Mouse (Mus musculus): ENCODE measurements around the gene Gdpd3. TPM values are rescaled to one million over a fixed set of nuclear protein-coding genes. Genes with fewer than 3 reads are reported as not detected.

The Gdpd3 gene
- total and polyA plus RNA-seq, 2 experiments from 2014 or later, result 0.97 to 2.5 TPM

DNA sequence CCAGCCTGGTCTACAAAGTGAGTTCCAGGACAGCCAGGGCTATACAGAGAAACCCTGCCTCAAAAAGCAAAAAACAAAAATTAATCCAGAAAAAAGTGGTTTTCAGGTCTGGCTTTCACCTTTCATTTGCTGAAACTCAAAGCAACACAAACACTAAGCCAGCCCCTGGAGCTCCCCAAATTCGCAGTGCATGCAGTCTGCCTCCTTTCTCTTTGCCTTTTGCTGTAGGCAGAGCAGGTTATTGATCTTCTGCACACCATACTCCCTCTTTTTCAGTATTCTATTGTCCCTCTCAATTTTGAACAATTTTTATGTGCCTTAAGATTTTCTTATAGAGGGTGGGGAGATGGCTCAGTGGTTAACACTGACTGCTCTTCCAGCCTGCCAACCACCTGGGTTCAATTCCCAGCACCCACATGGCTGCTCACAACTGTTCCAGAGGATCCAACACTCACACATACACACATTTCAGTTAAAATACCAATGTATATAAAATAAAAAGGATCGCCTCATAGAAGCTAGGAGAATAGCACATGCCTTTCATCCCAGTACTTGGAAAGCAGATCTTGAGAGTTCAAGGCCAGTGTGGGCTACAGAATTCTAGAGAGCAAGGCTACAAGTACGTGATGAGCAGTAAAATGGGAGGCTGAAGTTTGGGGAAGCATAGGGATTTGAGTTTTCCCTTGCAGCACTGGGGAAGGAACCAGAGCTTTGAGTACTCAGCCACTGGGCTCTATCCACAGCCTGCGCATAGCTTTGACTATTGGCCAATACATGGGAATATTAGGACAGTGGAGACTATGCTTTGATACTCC is 27.5 kb downstream of the Gdpd3 start:
- no peak for ATAC-seq
- H3K4me1 ChIP-seq (ENCODE audit: insufficient read depth), result peaks cover 8% of the 10 kb centered on the region
- no peak overlapping the region for H3K4me3 ChIP-seq (ENCODE audit: low read depth, low read length)
- H3K36me3 ChIP-seq (ENCODE audit: insufficient read depth), result peaks cover 46% of the 10 kb centered on the region
- no peaks in the 10 kb centered on the region for H3K27me3 ChIP-seq (ENCODE audit: insufficient read depth, low read length)
- H3K4me2 ChIP-seq (ENCODE audit: low read depth), result no peak overlapping the region
- H3K9ac ChIP-seq, result no peak overlapping the region
- H3K27ac ChIP-seq (ENCODE audit: low read depth, low read length), result no peak overlapping the region
- WGBS, result 82% methylated on average over 4 of the region's 4 CpGs
- H3K9me3 ChIP-seq (ENCODE audit: low read length), result no peaks in the 10 kb centered on the region
- DNase-seq, result no peak
- no peak for TF ChIP-seq CTCF (IDR thresholded peaks at IDR 0.05; ENCODE audit: low read depth)

DNA sequence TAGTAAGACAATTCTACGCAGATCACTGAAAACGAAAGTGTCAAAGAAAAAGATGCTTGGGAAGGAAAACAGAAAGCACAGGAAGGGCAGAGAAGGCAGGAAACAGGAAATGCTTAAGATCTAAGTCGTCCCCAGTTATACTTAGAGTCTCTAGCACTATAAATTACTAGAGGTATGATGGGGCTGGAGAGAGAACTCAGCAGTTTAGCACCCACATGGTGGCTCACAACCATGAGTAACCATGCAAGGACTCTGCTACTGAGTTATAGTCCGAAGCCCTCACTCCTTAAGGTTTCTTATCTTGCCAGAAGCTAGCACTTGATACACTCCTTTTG is 28.1 kb downstream of the Gdpd3 start:
- no peak for DNase-seq
- Histone ChIP-seq H3K27ac (ENCODE audit: low read depth, low read length) (no peak overlapping the region), H3K4me2 (ENCODE audit: low read depth) (no peak overlapping the region), H3K36me3 (ENCODE audit: insufficient read depth) (peaks cover 40% of the 10 kb centered on the region), H3K4me3 (ENCODE audit: low read depth, low read length) (no peak overlapping the region), H3K9me3 (ENCODE audit: low read length) (no peaks in the 10 kb centered on the region), H3K27me3 (ENCODE audit: insufficient read depth, low read length) (no peaks in the 10 kb centered on the region), H3K4me1 (ENCODE audit: insufficient read depth) (peaks cover 8% of the 10 kb centered on the region), H3K9ac (no peak overlapping the region)
- WGBS, result 77% methylated on average over 4 of the region's 4 CpGs
- ATAC-seq, result no peak
- TF ChIP-seq CTCF (IDR thresholded peaks at IDR 0.05; ENCODE audit: low read depth), result no peak

DNA sequence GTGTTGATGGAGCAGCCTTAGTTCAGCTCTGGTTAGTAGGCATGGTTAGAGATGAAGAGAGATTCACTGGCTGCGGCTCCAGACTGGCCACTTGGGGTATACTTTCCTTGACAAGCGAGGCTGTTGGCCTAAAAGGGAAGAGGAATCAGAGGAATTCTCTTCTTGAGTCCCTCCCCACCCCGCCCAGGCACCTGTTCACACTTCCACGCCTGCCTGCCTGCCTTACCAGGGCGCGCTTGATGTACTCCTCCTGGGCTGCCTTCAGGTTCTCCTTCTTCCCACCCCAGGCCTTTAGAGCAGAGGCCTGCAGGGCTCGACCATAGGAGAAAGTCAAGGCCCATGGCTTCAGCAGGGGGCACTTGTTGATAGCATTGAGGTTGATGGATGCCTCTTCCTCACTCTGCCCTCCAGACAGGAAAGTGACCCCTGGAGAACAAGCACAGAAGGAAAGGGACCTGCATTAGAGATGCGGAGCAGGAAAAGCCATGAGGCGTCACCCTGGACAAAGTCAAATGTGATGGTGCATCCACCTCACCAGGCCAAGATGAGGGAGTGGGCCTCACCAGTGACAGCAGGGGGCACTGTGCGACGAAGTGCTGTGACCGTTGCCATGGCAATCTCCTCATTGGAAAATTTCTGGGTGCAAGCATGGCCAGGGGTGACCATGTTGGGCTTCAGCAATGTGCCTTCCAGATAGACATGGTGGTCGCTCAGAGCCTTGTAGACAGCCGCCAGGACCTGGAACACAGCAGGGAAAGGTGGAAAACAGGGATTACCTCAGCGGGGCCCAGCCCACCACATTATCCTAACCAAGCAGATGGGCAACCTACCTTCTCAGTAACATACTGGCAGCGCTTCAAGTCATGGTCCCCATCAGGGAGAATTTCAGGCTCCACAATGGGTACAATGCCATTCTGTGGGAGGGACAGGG is 29.5 kb downstream of the Gdpd3 start:
- WGBS, result 83% methylated on average over 16 of the region's 16 CpGs
- Histone ChIP-seq H3K27me3 (ENCODE audit: insufficient read depth, low read length) (no peaks in the 10 kb centered on the region), H3K4me2 (ENCODE audit: low read depth) (no peak overlapping the region)

DNA sequence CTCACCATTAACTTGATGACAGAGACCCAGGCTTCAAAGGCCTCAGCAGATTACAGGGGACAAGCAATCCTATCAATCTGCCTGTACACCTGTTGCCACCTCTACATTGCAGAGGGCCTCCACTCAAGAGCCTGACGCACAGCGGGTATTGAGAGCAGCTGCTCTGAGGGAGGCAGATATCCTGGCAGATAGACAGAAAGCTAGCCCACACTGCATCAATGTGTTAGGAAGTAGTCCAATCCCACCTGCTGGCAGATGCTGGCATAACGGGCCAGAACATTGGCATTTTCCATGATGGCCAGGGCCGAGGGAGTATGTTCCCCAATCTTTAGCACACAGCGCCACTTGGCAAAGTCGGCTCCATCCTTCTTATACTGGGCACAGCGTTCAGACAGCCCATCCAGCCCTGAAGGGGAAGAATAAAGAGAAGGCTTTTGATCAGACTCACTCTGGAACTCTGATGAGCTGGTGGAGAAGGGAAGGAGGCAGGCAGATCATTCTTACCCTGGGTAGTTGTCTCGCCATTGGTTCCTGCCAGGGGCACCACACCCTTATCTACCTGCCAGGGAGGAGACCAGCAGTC is 30.3 kb downstream of the Gdpd3 start:
- no peak overlapping the region for H3K27ac ChIP-seq (ENCODE audit: low read depth, low read length)

More for the DNA sequence above, 29.5 kb downstream of the Gdpd3 start:
- no peak overlapping the region for H3K9ac ChIP-seq
- H3K27ac ChIP-seq (ENCODE audit: low read depth, low read length), result no peak overlapping the region
- no peaks in the 10 kb centered on the region for H3K9me3 ChIP-seq (ENCODE audit: low read length)
- peaks cover 11% of the 10 kb centered on the region for H3K4me1 ChIP-seq (ENCODE audit: insufficient read depth)
- no peak overlapping the region for H3K4me3 ChIP-seq (ENCODE audit: low read depth, low read length)
- peaks cover 30% of the 10 kb centered on the region for H3K36me3 ChIP-seq (ENCODE audit: insufficient read depth)
- DNase-seq, result no peak
- no peak for ATAC-seq
- no peak for TF ChIP-seq CTCF (IDR thresholded peaks at IDR 0.05; ENCODE audit: low read depth)

DNA sequence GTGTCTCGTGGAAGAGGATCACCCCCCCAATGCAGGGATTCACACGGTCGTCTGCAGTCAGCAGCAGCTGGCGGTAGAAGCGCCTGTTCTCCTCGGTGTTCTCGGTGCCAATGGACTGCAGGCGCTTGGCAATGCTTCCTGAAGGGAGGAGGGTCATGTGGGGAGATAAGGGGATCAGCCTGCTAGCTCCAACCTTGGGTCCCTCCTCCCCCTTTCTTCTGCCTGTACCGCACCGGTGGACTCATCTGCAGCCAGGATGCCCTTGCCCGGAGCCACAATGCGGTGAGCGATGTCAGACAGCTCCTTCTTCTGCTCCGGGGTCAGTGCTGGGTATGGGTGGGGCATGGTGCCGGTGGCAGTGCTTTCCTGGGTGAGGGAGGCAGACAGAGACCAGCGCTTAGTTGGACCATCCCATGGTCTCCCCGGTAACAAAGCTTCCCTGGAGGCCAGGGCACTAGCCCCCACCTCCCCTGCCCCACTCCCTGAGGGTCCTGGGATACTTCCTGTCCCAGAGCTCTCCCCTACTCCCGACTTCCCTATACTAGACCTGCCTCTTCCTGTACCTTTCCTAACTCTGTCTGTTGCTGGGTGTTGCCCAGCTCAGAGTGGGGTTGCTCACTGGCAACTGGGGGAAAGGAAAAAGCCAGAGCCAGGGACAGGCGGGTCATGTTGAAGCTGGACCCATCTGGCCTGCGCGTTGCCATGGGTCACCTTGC is 31.4 kb downstream of the Gdpd3 start, which contains the start of gene Fam57b:
Fam57b (plus strand) TSS at position 258 of the 716 bp plus-strand sequence.
- Histone ChIP-seq H3K4me3 (ENCODE audit: low read depth, low read length) (peak within 1 kb of the TSS; percentile 81), H3K27me3 (ENCODE audit: insufficient read depth, low read length) (no peaks in the 10 kb centered on the region), H3K27ac (ENCODE audit: low read depth, low read length) (peak within 1 kb of the TSS; percentile 95), H3K4me1 (ENCODE audit: insufficient read depth) (peaks cover 7% of the 10 kb centered on the region), H3K4me2 (ENCODE audit: low read depth) (peak within 1 kb of the TSS; percentile 77), H3K9me3 (ENCODE audit: low read length) (no peaks in the 10 kb centered on the region), H3K9ac (peak within 1 kb of the TSS; percentile 81), H3K36me3 (ENCODE audit: insufficient read depth) (peaks cover 30% of the 10 kb centered on the region)
- ATAC-seq (no peak), DNase-seq (no peak)
- TF ChIP-seq CTCF (IDR thresholded peaks at IDR 0.05; ENCODE audit: low read depth), result no peak
- WGBS, result 26% methylated on average over 21 of the region's 21 CpGs

More for the DNA sequence above, 30.3 kb downstream of the Gdpd3 start:
- ATAC-seq (no peak), DNase-seq (no peak)
- Histone ChIP-seq H3K9me3 (ENCODE audit: low read length) (no peaks in the 10 kb centered on the region), H3K4me3 (ENCODE audit: low read depth, low read length) (no peak overlapping the region), H3K4me1 (ENCODE audit: insufficient read depth) (peaks cover 9% of the 10 kb centered on the region), H3K36me3 (ENCODE audit: insufficient read depth) (peaks cover 30% of the 10 kb centered on the region), H3K27me3 (ENCODE audit: insufficient read depth, low read length) (no peaks in the 10 kb centered on the region), H3K9ac (peak overlapping the region; percentile 81; the same call in 1 of the 2 replicates), H3K4me2 (ENCODE audit: low read depth) (no peak overlapping the region)
- TF ChIP-seq CTCF (IDR thresholded peaks at IDR 0.05; ENCODE audit: low read depth), result peak; percentile 48
- WGBS, result 58% methylated on average over 8 of the region's 8 CpGs

Measured in forebrain, postnatal 0 days (tissue).